Mouse (Mus musculus) heart, embryonic 16.5 days (tissue): Measurements from ENCODE around the gene Vmn1r65. TPM values are rescaled to one million over a fixed set of nuclear protein-coding genes. Genes with fewer than 3 reads are reported as not detected.
"Not testable (repeated sequence)": the region's sequence is repeated elsewhere in the genome, so short reads cannot be mapped to it uniquely, and the experiment has no call there.

ENCODE experiments used
- ATAC-seq: fragments of 200-750 bp; cut with Nextera tagmentation; replicated peaks from 2 replicates; pipeline ENCODE4 v1.8.0; 2017; ENCODE audit warnings: moderate number of reproducible peaks; ENCODE audit not compliant: insufficient read depth, low FRiP score; ENCODE audit errors: extremely low read depth
- H3K27ac ChIP-seq: fragments of 300-500 bp; sonication (generic); 2 replicates; pipeline ENCODE4 v1.5.1; 2014; ENCODE audit warnings: mild to moderate bottlenecking, low read length, control low read depth, moderate library complexity
- H3K27me3 ChIP-seq: fragments of 300-500 bp; sonication (generic); 2 replicates; pipeline ENCODE4 v1.6.1; 2014; ENCODE audit warnings: low read length, mixed read lengths; ENCODE audit not compliant: control insufficient read depth, insufficient read depth
- H3K36me3 ChIP-seq: fragments of 300-500 bp; sonication (generic); 2 replicates; pipeline ENCODE4 v1.6.1; 2014; ENCODE audit not compliant: control insufficient read depth, insufficient read depth
- H3K4me1 ChIP-seq: fragments of 300-500 bp; sonication (generic); 2 replicates; pipeline ENCODE4 v1.6.1; 2014; ENCODE audit warnings: low read length, mixed read lengths; ENCODE audit not compliant: control insufficient read depth, insufficient read depth
- H3K4me2 ChIP-seq: fragments of 300-500 bp; sonication (generic); 2 replicates; pipeline ENCODE4 v1.6.1; 2014; ENCODE audit warnings: low read depth, mild to moderate bottlenecking, control low read depth, low read length
- H3K4me3 ChIP-seq: fragments of 300-500 bp; sonication (generic); 2 replicates; pipeline ENCODE4 v1.5.1; 2014; ENCODE audit warnings: mild to moderate bottlenecking, control low read depth, low read length
- H3K9ac ChIP-seq: fragments of 300-500 bp; sonication (generic); 2 replicates; pipeline ENCODE4 v1.6.1; 2014; ENCODE audit warnings: low read length, control low read depth
- H3K9me3 ChIP-seq: fragments of 300-500 bp; sonication (generic); replicated peaks from 2 replicates; pipeline ENCODE4 v1.6.1; 2016; ENCODE audit warnings: low read length; ENCODE audit not compliant: control insufficient read depth
- WGBS: fragments of 180-500 bp; shearing (Covaris S2); extraction: QIAGEN DNeasy Blood & Tissue Kit; methylation state at CpG from one replicate; pipeline ENCODE4 v1.1.7; 2014; 5-methylcytosine and 5-hydroxymethylcytosine counted together
- polyA plus RNA-seq: library from polyadenylated mRNA; unstranded; fragments of >200 nt; fragmentation: Nextera tagmentation; extraction: Ambion mirVana; gene quantifications from 2 replicates; pipeline ENCODE4 v1.2.1, GENCODE M21; 2015

The Vmn1r65 gene
- polyA plus RNA-seq, result not detected in 2 replicates

GRCm38 (mm10) chr7:6010910-6011309, at the start of gene Vmn1r65:
Gene Vmn1r65 (minus strand): TSS chr7:6011010.
- no peak within 1 kb of the TSS for H3K27ac ChIP-seq
- H3K36me3 ChIP-seq, result no peaks in the 10 kb centered on the region
- no peak within 1 kb of the TSS for H3K9ac ChIP-seq
- H3K9me3 ChIP-seq, result peaks cover 13% of the 10 kb centered on the region
- WGBS, result 83% methylated on average over 1 of the region's 1 CpGs
- H3K4me1 ChIP-seq, result no peaks in the 10 kb centered on the region
- H3K4me3 ChIP-seq, result no peak within 1 kb of the TSS
- no peak within 1 kb of the TSS for H3K4me2 ChIP-seq
- H3K27me3 ChIP-seq, result no peaks in the 10 kb centered on the region
- ATAC-seq, result no peak

GRCm38 (mm10) chr7:6044861-6045260, 34.1 kb upstream of the Vmn1r65 start, which contains the start of gene Nlrp4c:
Gene Nlrp4c (plus strand): TSS chr7:6045161.
- H3K27me3 ChIP-seq, result no peaks in the 10 kb centered on the region
- no peak within 1 kb of the TSS for H3K4me2 ChIP-seq
- H3K36me3 ChIP-seq, result no peaks in the 10 kb centered on the region
- ATAC-seq, result no peak
- no peak within 1 kb of the TSS for H3K9ac ChIP-seq
- no peaks in the 10 kb centered on the region for H3K4me1 ChIP-seq
- peaks cover 8% of the 10 kb centered on the region for H3K9me3 ChIP-seq
- H3K4me3 ChIP-seq, result no peak within 1 kb of the TSS
- WGBS, result 84% methylated on average over 11 of the region's 11 CpGs
- H3K27ac ChIP-seq, result no peak within 1 kb of the TSS

GRCm38 (mm10) chr7:5982426-5982825, 28.4 kb downstream of the Vmn1r65 start:
- 78% methylated on average over 4 of the region's 4 CpGs for whole genome bisulfite sequencing
- not testable (repeated sequence) for H3K4me1 ChIP-seq, H3K27ac ChIP-seq, H3K9ac ChIP-seq, H3K4me2 ChIP-seq, H3K27me3 ChIP-seq, ATAC-seq, H3K36me3 ChIP-seq, H3K4me3 ChIP-seq
- H3K9me3 ChIP-seq, result peaks cover 14% of the 10 kb centered on the region

GRCm38 (mm10) chr7:5972546-5972945, 38.3 kb downstream of the Vmn1r65 start:
- not testable (repeated sequence) for ATAC-seq, H3K4me1 ChIP-seq

More at GRCm38 (mm10) chr7:5972546-5972945, 38.3 kb downstream of the Vmn1r65 start:
- not testable (repeated sequence) for H3K4me3 ChIP-seq, H3K9ac ChIP-seq, H3K9me3 ChIP-seq, H3K4me2 ChIP-seq, H3K36me3 ChIP-seq, H3K27me3 ChIP-seq, H3K27ac ChIP-seq
- WGBS, result 67% methylated on average over 2 of the region's 2 CpGs

Other genes starting within 250 kb of the Vmn1r65 start
- gene Vmn1r63, start 205.6 kb downstream of the Vmn1r65 start, polyA plus RNA-seq, result not detected in 2 replicates
- not detected in 2 replicates for gene Vmn1r64, start 126.5 kb downstream of the Vmn1r65 start, polyA plus RNA-seq
- not detected in 2 replicates for gene Nlrp4c, start 34.2 kb upstream of the Vmn1r65 start, polyA plus RNA-seq
- 22.2 and 22.5 TPM in 2 replicates for gene Zfp787, start 145.0 kb upstream of the Vmn1r65 start, polyA plus RNA-seq
- 34.4 and 35.4 TPM in 2 replicates for gene Zfp444, start 161.2 kb upstream of the Vmn1r65 start, polyA plus RNA-seq
- not detected in 2 replicates for gene Galp, start 186.1 kb upstream of the Vmn1r65 start, polyA plus RNA-seq
- not detected in 2 replicates for gene Zscan5b, start 211.3 kb upstream of the Vmn1r65 start, polyA plus RNA-seq
- gene Epp13, start 241.7 kb upstream of the Vmn1r65 start, polyA plus RNA-seq, result not detected in 2 replicates